In the genomic region with DNA sequence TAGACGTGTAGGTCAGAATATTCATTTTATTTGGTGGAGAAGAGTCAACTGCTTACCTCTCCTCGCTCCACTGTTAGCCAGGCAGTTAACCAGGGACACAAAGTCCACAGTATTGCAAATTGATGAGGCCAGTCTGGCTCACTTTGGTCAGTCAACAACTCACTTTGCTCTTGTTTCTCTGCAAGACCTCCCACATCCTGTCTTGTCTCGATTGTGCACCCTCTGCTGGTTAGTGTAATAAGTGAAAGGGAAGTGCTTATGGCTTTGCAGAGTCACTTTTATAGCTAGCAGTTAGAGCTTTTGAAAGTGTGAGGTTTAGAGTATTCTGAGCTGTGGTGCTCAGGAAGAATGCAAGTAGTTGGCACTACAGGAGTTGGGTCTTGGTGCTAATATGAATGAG, we compare ENCODE assay signal across 7 mouse cellular contexts. TPM values are rescaled to one million over a fixed set of nuclear protein-coding genes. Genes with fewer than 3 reads are reported as not detected.
DNase-seq lines count a peak whose midpoint lies in the region; ATAC-seq and TF ChIP-seq lines count a peak whose summit lies in the region.

No protein-coding gene starts in this region.

- intact Hi-C loops in left cerebral cortex, adult 2 months (cut with DNase I): loop anchor here (2.0 kb wide), 2 partner anchors 41 to 205 kb away; no protein-coding TSS in a partner anchor

- H3K4me1 ChIP-seq in liver, adult 2 months (ENCODE audit: control insufficient read depth, insufficient read depth, low read length): peaks cover 3% of the 10 kb centered on the region; the same call in 1 of the 2 replicates

- TF ChIP-seq CTCF in left cerebral cortex, adult 2 months (IDR thresholded peaks at IDR 0.05): peak; percentile 69
- TF ChIP-seq CTCF in liver, adult 2 months (IDR thresholded peaks at IDR 0.05; ENCODE audit: low read depth, low read length): peak; percentile 51

- DNase-seq in left cerebral cortex, adult 2 months (ENCODE audit: extremely low spot score in 1 of 2, low spot score in 2 of 2): peak in 1 of 2 experiments; percentile 34
- DNase-seq in left cerebral cortex, adult 8-10 months (ENCODE audit: low spot score in 2 of 2): no peak
- DNase-seq in MEL-GATA-1-ER (ENCODE audit: extremely low read depth, low read depth): peak; percentile 60
- DNase-seq in liver, adult 2 months (ENCODE audit: extremely low read depth, low read depth, low spot score): peak; percentile 98
- peak; percentile 64 for DNase-seq in retina, postnatal 1 day
- no peak for DNase-seq in cerebellum, adult 11 months

- H3K27me3 ChIP-seq in liver, adult 2 months (ENCODE audit: control insufficient read depth, insufficient read depth, low read length): no peaks in the 10 kb centered on the region

- no peak overlapping the region for H3K4me3 ChIP-seq in left cerebral cortex, adult 2 months
- H3K4me3 ChIP-seq in liver, adult 2 months (ENCODE audit: insufficient read depth, low read depth, low read length): peak overlapping the region; percentile 41

- H3K27ac ChIP-seq in left cerebral cortex, adult 2 months: no peak overlapping the region
- H3K27ac ChIP-seq in liver, adult 2 months (replicated peaks; ENCODE audit: insufficient read depth, low read depth, low read length): peak overlapping the region; percentile 88

- peaks cover 3% of the 10 kb centered on the region; the same call in 1 of the 2 replicates for H3K79me2 ChIP-seq in liver, adult 2 months (ENCODE audit: control insufficient read depth, insufficient read depth, low read length)

- ATAC-seq in granulocyte monocyte progenitor cell, adult 5-6 weeks (replicated peaks; ENCODE audit: poor library complexity, severe bottlenecking): peak; percentile 72

- no peaks in the 10 kb centered on the region for H3K36me3 ChIP-seq in liver, adult 2 months (ENCODE audit: control insufficient read depth, insufficient read depth, low read length)

- H3K9ac ChIP-seq in liver, adult 2 months (ENCODE audit: low read depth, low read length): peak overlapping the region; percentile 79

- TF ChIP-seq POLR2A in liver, adult 2 months (IDR thresholded peaks at IDR 0.05; ENCODE audit: extremely low read depth, insufficient read depth, low read length): 0 out of 2 replicates have a peak, but pooled peaks have one; percentile 6

- WGBS in liver, adult 2 months: 14% methylated on average over 3 of the region's 3 CpGs

RNA-seq across cellular contexts. Expression of a gene that starts 1.4 kb away (rescaled TPM):
- total RNA-seq in left cerebral cortex, adult 2 months (2021): not detected
- not detected for total RNA-seq in left cerebral cortex, adult 8-10 months (2022)
- not detected in 2 replicates for total RNA-seq in granulocyte monocyte progenitor cell, adult 5-6 weeks (2014; fragmentation: Nextera tagmentation)
- total RNA-seq in granulocyte monocyte progenitor cell, adult 5-6 weeks (2017): not detected in 2 replicates
- 0.07 TPM in 1 of 2 replicates, not detected in the other for total RNA-seq in liver, adult 2 months (2014; rRNA removed)
- polyA plus RNA-seq in liver, adult 2 months (2012; rRNA removed): not detected in 2 replicates

RNA-seq across cellular contexts. Expression of a gene that starts 9.7 kb away (rescaled TPM):
- total RNA-seq in left cerebral cortex, adult 2 months (2021): 10 to 100 TPM; 65.1 to 70.2 TPM
- total RNA-seq in left cerebral cortex, adult 8-10 months (2022): 10 to 100 TPM; 57.2 to 69.1 (median 60.0) TPM
- 30.6 and 34.8 TPM in 2 replicates for total RNA-seq in granulocyte monocyte progenitor cell, adult 5-6 weeks (2014; fragmentation: Nextera tagmentation)
- total RNA-seq in granulocyte monocyte progenitor cell, adult 5-6 weeks (2017): 27.4 and 44.7 TPM in 2 replicates
- total RNA-seq in liver, adult 2 months (2014; rRNA removed): 47.4 and 53.2 TPM in 2 replicates
- polyA plus RNA-seq in liver, adult 2 months (2012; rRNA removed): 29.7 and 31.4 TPM in 2 replicates

RNA-seq across cellular contexts. Expression of a gene that starts 10.3 kb away (rescaled TPM):
- 10 to 100 TPM; 27.4 to 33.3 TPM for total RNA-seq in left cerebral cortex, adult 2 months (2021)
- total RNA-seq in left cerebral cortex, adult 8-10 months (2022): 10 to 100 TPM; 31.1 to 43.1 (median 34.4) TPM
- 189 and 209 TPM in 2 replicates for total RNA-seq in granulocyte monocyte progenitor cell, adult 5-6 weeks (2014; fragmentation: Nextera tagmentation)
- total RNA-seq in granulocyte monocyte progenitor cell, adult 5-6 weeks (2017): 156 and 175 TPM in 2 replicates
- 19.2 and 27.3 TPM in 2 replicates for total RNA-seq in liver, adult 2 months (2014; rRNA removed)
- 18.8 and 19.6 TPM in 2 replicates for polyA plus RNA-seq in liver, adult 2 months (2012; rRNA removed)

RNA-seq across cellular contexts. Expression of a gene that starts 17.6 kb away (rescaled TPM):
- total RNA-seq in left cerebral cortex, adult 2 months (2021): 1 to 10 TPM; 7.6 to 9.6 TPM
- 1 to 10 TPM in 1 of 4 experiments, not detected in 3; 3.6 TPM for total RNA-seq in left cerebral cortex, adult 8-10 months (2022)
- not detected in 2 replicates for total RNA-seq in granulocyte monocyte progenitor cell, adult 5-6 weeks (2014; fragmentation: Nextera tagmentation)
- not detected in 2 replicates for total RNA-seq in granulocyte monocyte progenitor cell, adult 5-6 weeks (2017)
- total RNA-seq in liver, adult 2 months (2014; rRNA removed): not detected in 2 replicates
- polyA plus RNA-seq in liver, adult 2 months (2012; rRNA removed): not detected in 2 replicates

RNA-seq across cellular contexts. Expression of a gene that starts 17.9 kb away (rescaled TPM):
- total RNA-seq in left cerebral cortex, adult 2 months (2021): 10 to 100 TPM; 30.7 to 30.9 TPM
- total RNA-seq in left cerebral cortex, adult 8-10 months (2022): 10 to 100 TPM; 31.6 to 37.0 (median 32.9) TPM
- total RNA-seq in granulocyte monocyte progenitor cell, adult 5-6 weeks (2014; fragmentation: Nextera tagmentation): 16.7 and 24.4 TPM in 2 replicates
- total RNA-seq in granulocyte monocyte progenitor cell, adult 5-6 weeks (2017): 25.5 and 28.5 TPM in 2 replicates
- total RNA-seq in liver, adult 2 months (2014; rRNA removed): 7.9 and 9.3 TPM in 2 replicates
- polyA plus RNA-seq in liver, adult 2 months (2012; rRNA removed): 5.5 and 5.6 TPM in 2 replicates

Comparison
In these comparisons a context has a peak if more than half of its experiments do, and no peak if none do; other contexts are left out.
1. DNase-seq: peak in MEL-GATA-1-ER (single experiment), liver, adult 2 months (single experiment) and retina, postnatal 1 day (single experiment); none in left cerebral cortex, adult 8-10 months (0 of 2) and cerebellum, adult 11 months (single experiment).